Mouse (Mus musculus): ENCODE results near the gene D17Wsu92e. TPM values are rescaled to one million over a fixed set of nuclear protein-coding genes. Genes with fewer than 3 reads are reported as not detected.

The D17Wsu92e gene
- polyA plus RNA-seq, 1 experiment from 2014 or later, result 18.3 TPM

GRCm38 (mm10) chr17:27761639-27762336 lies 58.7 kb downstream of the D17Wsu92e start:
- no peak for ATAC-seq (ENCODE audit: insufficient number of reproducible peaks, insufficient read depth, low FRiP score, low TSS enrichment, low read depth)

GRCm38 (mm10) chr17:27760169-27760568 lies 60.3 kb downstream of the D17Wsu92e start:
- no peak overlapping the region for H3K4me2 ChIP-seq
- H3K4me1 ChIP-seq, result 0 out of 2 replicates have a peak, but pooled peaks cover 5% of the 10 kb centered on the region
- 82% methylated on average over 6 of the region's 6 CpGs for WGBS

More at GRCm38 (mm10) chr17:27761639-27762336, 58.7 kb downstream of the D17Wsu92e start:
- H3K4me2 ChIP-seq, result no peak overlapping the region
- H3K4me3 ChIP-seq, result no peak overlapping the region
- no peaks in the 10 kb centered on the region for H3K27me3 ChIP-seq
- peaks cover 6% of the 10 kb centered on the region; the same call in 1 of the 2 replicates for H3K9me3 ChIP-seq
- WGBS, result 40% methylated on average over 9 of the region's 9 CpGs
- peaks cover 49% of the 10 kb centered on the region for H3K36me3 ChIP-seq
- 0 out of 2 replicates have a peak overlapping the region, but pooled peaks have one; percentile 27 for H3K9ac ChIP-seq
- H3K4me1 ChIP-seq, result no peaks in the 10 kb centered on the region
- no peak overlapping the region for H3K27ac ChIP-seq

GRCm38 (mm10) chr17:27751314-27752202 lies 68.9 kb downstream of the D17Wsu92e start:
- H3K36me3 ChIP-seq, result peaks cover 33% of the 10 kb centered on the region
- H3K9ac ChIP-seq, result no peak overlapping the region
- no peak overlapping the region for H3K4me2 ChIP-seq
- H3K4me3 ChIP-seq, result no peak overlapping the region
- H3K27me3 ChIP-seq, result no peaks in the 10 kb centered on the region
- no peaks in the 10 kb centered on the region for H3K9me3 ChIP-seq
- ATAC-seq (ENCODE audit: insufficient number of reproducible peaks, insufficient read depth, low FRiP score, low TSS enrichment, low read depth), result no peak
- peaks cover 20% of the 10 kb centered on the region for H3K4me1 ChIP-seq
- no peak overlapping the region for H3K27ac ChIP-seq
- 83% methylated on average over 8 of the region's 8 CpGs for WGBS

More at GRCm38 (mm10) chr17:27760169-27760568, 60.3 kb downstream of the D17Wsu92e start:
- peaks cover 6% of the 10 kb centered on the region; the same call in 1 of the 2 replicates for H3K9me3 ChIP-seq
- no peak for ATAC-seq (ENCODE audit: insufficient number of reproducible peaks, insufficient read depth, low FRiP score, low TSS enrichment, low read depth)
- no peak overlapping the region for H3K27ac ChIP-seq
- no peak overlapping the region for H3K4me3 ChIP-seq
- H3K36me3 ChIP-seq, result peaks cover 39% of the 10 kb centered on the region
- H3K27me3 ChIP-seq, result no peaks in the 10 kb centered on the region
- H3K9ac ChIP-seq, result no peak overlapping the region

GRCm38 (mm10) chr17:27750451-27750942 lies 70.0 kb downstream of the D17Wsu92e start:
- H3K4me2 ChIP-seq, result no peak overlapping the region
- no peaks in the 10 kb centered on the region for H3K27me3 ChIP-seq
- H3K36me3 ChIP-seq, result peaks cover 30% of the 10 kb centered on the region
- peaks cover 26% of the 10 kb centered on the region for H3K4me1 ChIP-seq
- no peak overlapping the region for H3K27ac ChIP-seq
- no peak for ATAC-seq (ENCODE audit: insufficient number of reproducible peaks, insufficient read depth, low FRiP score, low TSS enrichment, low read depth)
- WGBS, result 90% methylated on average over 6 of the region's 6 CpGs
- H3K4me3 ChIP-seq, result no peak overlapping the region
- H3K9me3 ChIP-seq, result no peaks in the 10 kb centered on the region
- H3K9ac ChIP-seq, result no peak overlapping the region

- no peak overlapping the region for H3K4me2 ChIP-seq
- no peak overlapping the region for H3K27ac ChIP-seq
- H3K4me1 ChIP-seq, result peaks cover 21% of the 10 kb centered on the region
- H3K36me3 ChIP-seq, result peaks cover 28% of the 10 kb centered on the region
- H3K27me3 ChIP-seq, result no peaks in the 10 kb centered on the region
- WGBS, result 84% methylated on average over 2 of the region's 2 CpGs
- no peak overlapping the region for H3K4me3 ChIP-seq
- no peak overlapping the region for H3K9ac ChIP-seq
- no peaks in the 10 kb centered on the region for H3K9me3 ChIP-seq
- no peak for ATAC-seq (ENCODE audit: insufficient number of reproducible peaks, insufficient read depth, low FRiP score, low TSS enrichment, low read depth)
These were observed 72.3 kb downstream of the D17Wsu92e start for GRCm38 (mm10) chr17:27748123-27748522.

- Histone ChIP-seq H3K27me3 (no peaks in the 10 kb centered on the region), H3K27ac (peak overlapping the region; percentile 74), H3K9ac (no peak overlapping the region; the same call in 1 of the 2 replicates), H3K36me3 (peaks cover 16% of the 10 kb centered on the region), H3K4me3 (no peak overlapping the region), H3K9me3 (no peaks in the 10 kb centered on the region), H3K4me1 (peaks cover 21% of the 10 kb centered on the region), H3K4me2 (no peak overlapping the region)
- ATAC-seq (ENCODE audit: insufficient number of reproducible peaks, insufficient read depth, low FRiP score, low TSS enrichment, low read depth), result 0 out of 2 replicates have a peak, but pooled peaks have one; percentile 11
- WGBS, result 24% methylated on average over 4 of the region's 4 CpGs
These were observed 74.0 kb downstream of the D17Wsu92e start for GRCm38 (mm10) chr17:27746446-27746845.

GRCm38 (mm10) chr17:27740961-27741360 lies 79.5 kb downstream of the D17Wsu92e start:
- WGBS, result 94% methylated on average over 6 of the region's 6 CpGs
- ATAC-seq (ENCODE audit: insufficient number of reproducible peaks, insufficient read depth, low FRiP score, low TSS enrichment, low read depth), result no peak
- Histone ChIP-seq H3K27me3 (no peaks in the 10 kb centered on the region), H3K36me3 (peaks cover 5% of the 10 kb centered on the region; the same call in 1 of the 2 replicates), H3K4me2 (no peak overlapping the region), H3K4me1 (peaks cover 5% of the 10 kb centered on the region), H3K9me3 (no peaks in the 10 kb centered on the region), H3K27ac (no peak overlapping the region), H3K9ac (no peak overlapping the region), H3K4me3 (no peak overlapping the region)

GRCm38 (mm10) chr17:27734344-27735073 lies 85.9 kb downstream of the D17Wsu92e start:
- H3K9ac ChIP-seq, result 0 out of 2 replicates have a peak overlapping the region, but pooled peaks have one; percentile 44
- ATAC-seq (ENCODE audit: insufficient number of reproducible peaks, insufficient read depth, low FRiP score, low TSS enrichment, low read depth), result no peak
- H3K4me1 ChIP-seq, result peaks cover 9% of the 10 kb centered on the region; the same call in 1 of the 2 replicates
- 22% methylated on average over 12 of the region's 13 CpGs for WGBS
- H3K4me3 ChIP-seq, result no peak overlapping the region
- H3K9me3 ChIP-seq, result no peaks in the 10 kb centered on the region
- H3K27ac ChIP-seq, result no peak overlapping the region
- H3K4me2 ChIP-seq, result no peak overlapping the region
- no peaks in the 10 kb centered on the region for H3K36me3 ChIP-seq
- no peaks in the 10 kb centered on the region for H3K27me3 ChIP-seq

- Histone ChIP-seq H3K9me3 (no peaks in the 10 kb centered on the region), H3K4me2 (no peak overlapping the region), H3K4me3 (no peak overlapping the region), H3K4me1 (peaks cover 6% of the 10 kb centered on the region; the same call in 1 of the 2 replicates), H3K9ac (no peak overlapping the region), H3K36me3 (no peaks in the 10 kb centered on the region), H3K27me3 (no peaks in the 10 kb centered on the region), H3K27ac (no peak overlapping the region)
- 81% methylated on average over 3 of the region's 3 CpGs for WGBS
- ATAC-seq (ENCODE audit: insufficient number of reproducible peaks, insufficient read depth, low FRiP score, low TSS enrichment, low read depth), result no peak
These were observed 87.8 kb downstream of the D17Wsu92e start for GRCm38 (mm10) chr17:27732694-27733093.

- no peaks in the 10 kb centered on the region for H3K9me3 ChIP-seq
- H3K4me2 ChIP-seq, result no peak overlapping the region
- WGBS, result 82% methylated on average over 5 of the region's 5 CpGs
- H3K36me3 ChIP-seq, result no peaks in the 10 kb centered on the region
- no peak for ATAC-seq (ENCODE audit: insufficient number of reproducible peaks, insufficient read depth, low FRiP score, low TSS enrichment, low read depth)
- H3K9ac ChIP-seq, result no peak overlapping the region
- peaks cover 6% of the 10 kb centered on the region; the same call in 1 of the 2 replicates for H3K4me1 ChIP-seq
- no peaks in the 10 kb centered on the region for H3K27me3 ChIP-seq
- H3K27ac ChIP-seq, result no peak overlapping the region
- H3K4me3 ChIP-seq, result no peak overlapping the region
These were observed 88.3 kb downstream of the D17Wsu92e start for GRCm38 (mm10) chr17:27732152-27732551.

GRCm38 (mm10) chr17:27728770-27729169 lies 91.7 kb downstream of the D17Wsu92e start, which contains the start of gene Spdef:
Gene Spdef, minus strand, starts transcription at chr17:27728955.
- Histone ChIP-seq H3K9ac (no peak within 1 kb of the TSS), H3K27ac (no peak within 1 kb of the TSS), H3K4me2 (no peak within 1 kb of the TSS), H3K4me1 (peaks cover 21% of the 10 kb centered on the region), H3K36me3 (no peaks in the 10 kb centered on the region), H3K4me3 (no peak within 1 kb of the TSS), H3K9me3 (no peaks in the 10 kb centered on the region), H3K27me3 (no peaks in the 10 kb centered on the region; the same call in 1 of the 2 replicates)
- no peak for ATAC-seq (ENCODE audit: insufficient number of reproducible peaks, insufficient read depth, low FRiP score, low TSS enrichment, low read depth)
- WGBS, result 72% methylated on average over 10 of the region's 10 CpGs

Data from embryonic facial prominence, embryonic 13.5 days (tissue).